Mouse (Mus musculus) megakaryocyte-erythroid progenitor cell, adult 5-6 weeks (primary cell): ENCODE results near the gene Erc2. TPM values are rescaled to one million over a fixed set of nuclear protein-coding genes. Genes with fewer than 3 reads are reported as not detected.

Experiments used
- ATAC-seq: replicated peaks from 2 replicates; pipeline ENCODE4 v1.8.0; 2016; ENCODE audit warnings: mild to moderate bottlenecking, inconsistent platforms; ENCODE audit not compliant: severe bottlenecking, poor library complexity, low FRiP score, low TSS enrichment
- total RNA-seq, 2 experiments: library from RNA; stranded (forward) in 1 of 2; stranded (reverse) in 1 of 2; fragments of 200-1000, 215-1000 nt in 1 of 2; fragments of >200 nt in 1 of 2; fragmentation: Nextera tagmentation in 1 of 2; gene quantifications; 2 replicates each; pipeline ENCODE4 v1.2.3; 2014 to 2017

Erc2 gene
- total RNA-seq, 2 experiments from 2014 or later, result not detected

- ATAC-seq, result no peak
Observed at GRCm38 (mm10) chr14:28238336-28239048, 616.3 kb downstream of the Erc2 start.

GRCm38 (mm10) chr14:28240111-28240510 is 617.9 kb downstream of the Erc2 start:
- ATAC-seq, result no peak

GRCm38 (mm10) chr14:28242743-28243142 is 620.5 kb downstream of the Erc2 start:
- no peak for ATAC-seq

- no peak for ATAC-seq
Observed at GRCm38 (mm10) chr14:28243474-28243873, 621.2 kb downstream of the Erc2 start.

GRCm38 (mm10) chr14:28262706-28263105 is 640.5 kb downstream of the Erc2 start:
- ATAC-seq, result no peak

- no peak for ATAC-seq
Observed at GRCm38 (mm10) chr14:28267367-28267766, 645.1 kb downstream of the Erc2 start.

- ATAC-seq, result no peak
Observed at GRCm38 (mm10) chr14:28271846-28272245, 649.6 kb downstream of the Erc2 start.

- ATAC-seq, result no peak
Observed at GRCm38 (mm10) chr14:28273669-28274068, 651.4 kb downstream of the Erc2 start.

GRCm38 (mm10) chr14:28274826-28275225 is 652.6 kb downstream of the Erc2 start:
- ATAC-seq, result no peak

- no peak for ATAC-seq
Observed at GRCm38 (mm10) chr14:28278951-28279350, 656.7 kb downstream of the Erc2 start.

- no peak for ATAC-seq
Observed at GRCm38 (mm10) chr14:28280376-28280775, 658.1 kb downstream of the Erc2 start.

- ATAC-seq, result no peak
Observed at GRCm38 (mm10) chr14:28283319-28284095, 661.3 kb downstream of the Erc2 start.

- ATAC-seq, result no peak
Observed at GRCm38 (mm10) chr14:28286511-28286910, 664.3 kb downstream of the Erc2 start.

- ATAC-seq, result no peak
Observed at GRCm38 (mm10) chr14:28288196-28288595, 666.0 kb downstream of the Erc2 start.

GRCm38 (mm10) chr14:28288926-28289325 is 666.7 kb downstream of the Erc2 start:
- no peak for ATAC-seq

- no peak for ATAC-seq
Observed at GRCm38 (mm10) chr14:28293921-28294320, 671.7 kb downstream of the Erc2 start.

- no peak for ATAC-seq
Observed at GRCm38 (mm10) chr14:28295145-28295544, 672.9 kb downstream of the Erc2 start.

GRCm38 (mm10) chr14:28300095-28300494 is 677.9 kb downstream of the Erc2 start:
- no peak for ATAC-seq

GRCm38 (mm10) chr14:28301251-28301650 is 679.0 kb downstream of the Erc2 start:
- no peak for ATAC-seq

- ATAC-seq, result no peak
Observed at GRCm38 (mm10) chr14:28304131-28304530, 681.9 kb downstream of the Erc2 start.

GRCm38 (mm10) chr14:28308661-28309060 is 686.4 kb downstream of the Erc2 start:
- ATAC-seq, result no peak
